Mouse (Mus musculus) cerebellum, postnatal 10 days (tissue): Measurements from ENCODE around the gene Sbk2.
A peak's percentile ranks its signal among the peaks of the same experiment; 100 is the strongest.

Experiments
- DNase-seq, 2 experiments: peaks; one replicate each; pipeline ENCODE4 v3.0.0; 2021; ENCODE audit warnings: mixed read lengths in 2 of 2

The Sbk2 gene

GRCm38 (mm10) chr7:4950561-4951342 lies 13.5 kb downstream of the Sbk2 start:
- no peak for DNase-seq

DNA sequence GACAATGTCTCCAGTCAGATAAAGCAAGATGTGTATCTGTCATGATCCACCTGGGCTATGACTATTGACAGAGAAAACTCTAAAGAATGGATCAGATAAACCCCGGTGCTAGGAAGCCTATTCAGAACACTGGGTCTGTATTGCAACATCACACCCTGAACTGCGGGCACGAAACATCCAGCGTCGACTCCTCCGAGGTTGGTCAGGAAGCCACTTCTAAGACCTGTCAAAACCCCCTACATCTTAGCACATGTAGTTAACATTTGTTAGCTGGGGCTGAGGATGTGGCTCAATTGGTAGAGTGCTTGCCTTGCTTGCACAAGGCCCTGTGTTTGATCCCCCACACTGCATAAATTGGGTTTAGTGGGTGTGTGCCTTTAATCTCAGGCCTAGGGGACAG lies 15.8 kb downstream of the Sbk2 start:
- no peak for DNase-seq

- DNase-seq = peak; percentile 45 to 60
Measured at GRCm38 (mm10) chr7:4947855-4948254, 16.4 kb downstream of the Sbk2 start.

DNA sequence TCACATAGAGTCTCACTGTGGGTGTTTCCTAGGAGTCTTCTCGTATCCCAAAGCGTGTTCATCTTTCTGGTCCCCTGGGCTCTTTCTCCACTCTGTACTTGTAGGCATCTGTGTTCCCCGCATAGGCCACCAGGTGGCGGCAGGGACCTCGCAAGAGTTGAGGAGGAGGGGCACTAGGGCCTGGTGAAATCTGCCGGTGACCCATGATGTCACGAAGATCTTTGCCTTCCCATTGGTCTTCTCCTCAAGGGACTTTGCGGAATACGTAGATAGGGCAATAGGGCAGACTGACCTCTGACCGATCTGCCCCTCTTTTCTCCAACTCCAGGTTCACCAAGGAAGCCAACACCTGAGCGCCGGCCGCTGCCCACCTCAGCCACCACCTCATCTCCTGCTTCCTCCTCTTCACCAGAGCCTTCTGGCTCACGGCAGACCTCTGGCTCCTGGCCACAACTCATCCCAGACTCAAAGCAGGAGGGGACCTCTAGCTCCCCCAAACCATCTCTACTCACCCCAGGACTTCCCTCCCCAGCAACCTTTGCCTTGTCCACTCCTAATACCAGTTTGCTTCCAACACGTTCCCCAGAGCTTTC lies 20.9 kb downstream of the Sbk2 start:
- DNase-seq = peak; percentile 96 to 98

- no peak for DNase-seq
Measured at GRCm38 (mm10) chr7:4942673-4943072, 21.5 kb downstream of the Sbk2 start.

DNA sequence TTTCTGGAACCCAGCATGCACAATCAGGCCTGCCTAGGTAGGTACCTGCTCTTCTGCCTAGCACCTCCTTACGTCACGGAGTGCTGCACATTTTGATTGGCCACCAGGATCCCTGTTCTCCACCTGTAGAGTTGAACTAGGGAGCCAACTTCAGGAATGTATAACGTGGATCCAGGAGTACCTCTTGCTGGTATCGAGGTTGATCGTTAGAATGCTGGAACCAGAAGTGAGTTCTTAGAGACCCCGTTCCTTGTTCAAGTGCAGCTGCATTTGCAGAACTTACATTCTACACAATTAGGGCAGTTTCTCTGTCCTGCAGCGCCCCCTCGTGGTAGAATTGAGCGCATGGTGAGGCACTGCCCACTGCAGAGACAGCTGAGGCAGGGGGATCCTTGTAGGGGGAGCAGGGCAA lies 24.1 kb downstream of the Sbk2 start:
- DNase-seq = peak; percentile 87 to 89

DNA sequence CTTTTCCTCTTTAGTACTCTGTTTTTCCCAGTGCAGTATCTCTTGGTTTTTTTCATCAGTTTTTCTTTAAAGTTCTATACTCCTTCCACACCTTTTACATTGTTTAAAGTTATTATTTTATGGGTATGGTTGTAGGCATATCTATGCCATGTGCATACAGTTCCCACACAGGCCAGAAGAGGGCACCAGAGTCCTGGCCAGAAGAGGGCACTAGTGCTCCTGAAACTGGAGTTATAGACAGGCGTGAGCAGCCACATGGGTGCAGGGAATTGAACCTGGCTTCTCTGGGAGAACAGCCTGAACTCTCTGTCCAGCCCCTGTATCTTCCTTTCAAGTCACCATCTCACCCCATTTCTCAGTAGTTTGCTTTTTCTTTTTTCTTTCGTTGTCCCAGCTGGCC lies 25.8 kb downstream of the Sbk2 start:
- DNase-seq = peak; percentile 88 to 90

- no peak for DNase-seq
Measured at GRCm38 (mm10) chr7:4937392-4937791, 26.8 kb downstream of the Sbk2 start.

DNA sequence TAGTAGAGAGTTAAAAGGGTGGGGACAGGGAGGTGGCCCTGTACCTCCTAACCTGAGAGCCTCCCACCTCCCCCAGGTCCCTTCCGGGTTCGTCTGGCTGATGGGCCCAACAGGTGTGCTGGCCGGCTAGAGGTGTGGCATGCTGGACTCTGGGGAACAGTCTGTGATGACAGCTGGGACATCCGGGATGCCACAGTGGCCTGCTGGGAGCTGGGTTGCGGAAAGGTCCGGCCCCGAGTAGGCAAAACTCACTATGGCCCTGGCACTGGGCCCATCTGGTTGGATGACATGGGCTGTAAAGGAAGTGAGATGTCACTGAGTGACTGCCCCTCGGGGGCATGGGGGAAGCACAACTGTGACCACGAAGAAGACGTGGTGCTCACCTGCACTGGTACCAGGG lies 27.4 kb downstream of the Sbk2 start:
- no peak for DNase-seq

- no peak for DNase-seq
Measured at GRCm38 (mm10) chr7:4934160-4934914, 29.9 kb downstream of the Sbk2 start.

DNA sequence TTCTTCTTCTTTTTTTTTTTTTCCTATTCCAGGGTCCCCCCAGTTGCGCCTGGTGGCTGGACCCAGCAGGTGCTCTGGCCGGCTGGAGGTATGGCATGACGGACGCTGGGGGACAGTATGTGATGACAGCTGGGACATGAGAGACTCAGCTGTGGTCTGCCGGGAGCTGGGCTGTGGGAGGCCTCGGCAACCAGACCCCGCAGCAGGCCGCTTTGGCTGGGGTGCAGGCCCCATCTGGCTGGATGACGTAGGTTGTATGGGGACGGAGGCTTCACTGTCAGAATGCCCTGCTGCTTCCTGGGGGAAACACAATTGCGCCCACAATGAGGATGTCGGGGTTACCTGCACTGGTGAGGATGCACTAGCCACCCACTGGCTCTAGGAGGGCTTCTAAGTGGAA lies 31.1 kb downstream of the Sbk2 start:
- DNase-seq = peak; percentile 48 to 64

GRCm38 (mm10) chr7:4928323-4928722 lies 35.9 kb downstream of the Sbk2 start:
- no peak for DNase-seq

DNA sequence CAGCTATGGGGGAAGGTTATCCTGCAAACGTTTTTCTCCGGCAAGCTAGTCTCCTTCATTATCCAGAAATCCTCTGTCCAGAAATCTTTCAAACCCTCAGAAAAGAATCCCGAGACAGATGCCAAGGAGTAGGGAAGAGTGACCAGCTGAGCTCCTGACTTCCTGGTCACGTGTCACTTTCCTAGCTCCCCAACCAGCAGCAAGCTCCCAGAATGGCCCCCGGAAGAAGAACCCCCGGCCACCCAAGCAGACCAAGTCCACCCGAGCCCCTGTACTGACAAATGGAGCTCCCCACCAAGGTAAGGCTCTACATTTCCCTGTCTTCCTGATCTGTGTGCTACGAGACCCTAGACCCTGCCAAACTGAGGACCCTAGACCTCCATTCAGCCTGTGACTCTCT lies 36.5 kb downstream of the Sbk2 start:
- no peak for DNase-seq

GRCm38 (mm10) chr7:4926849-4927248 lies 37.4 kb downstream of the Sbk2 start:
- DNase-seq = no peak

- DNase-seq = peak; percentile 58 to 72
Measured at GRCm38 (mm10) chr7:4925441-4926381, 38.5 kb downstream of the Sbk2 start, which contains the start of gene Ssc5d. Ssc5d (plus strand) TSS chr7:4925785.

GRCm38 (mm10) chr7:4924891-4925301 lies 39.3 kb downstream of the Sbk2 start:
- DNase-seq = no peak

DNA sequence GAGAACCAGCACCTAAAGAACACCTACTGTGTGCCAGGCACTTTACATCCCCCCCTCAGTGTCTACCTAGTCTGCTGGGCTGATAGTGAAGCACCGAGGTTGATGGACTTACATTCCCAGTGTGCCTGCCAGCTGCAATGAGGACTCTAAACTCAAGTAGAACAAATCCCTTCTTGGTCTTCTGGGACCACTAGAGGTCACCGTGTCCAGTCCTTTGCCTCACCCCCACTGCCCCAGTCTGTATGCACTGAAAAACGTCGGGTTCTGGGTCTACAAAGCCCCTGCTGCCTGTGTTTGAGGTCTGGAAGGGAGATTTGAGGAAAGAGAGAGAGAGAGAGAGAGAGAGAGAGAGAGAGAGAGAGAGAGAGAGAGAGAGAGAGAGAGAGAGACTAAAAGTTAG lies 39.7 kb downstream of the Sbk2 start:
- no peak for DNase-seq

GRCm38 (mm10) chr7:4923586-4924364 lies 40.4 kb downstream of the Sbk2 start:
- DNase-seq = peak; percentile 75 to 76

DNA sequence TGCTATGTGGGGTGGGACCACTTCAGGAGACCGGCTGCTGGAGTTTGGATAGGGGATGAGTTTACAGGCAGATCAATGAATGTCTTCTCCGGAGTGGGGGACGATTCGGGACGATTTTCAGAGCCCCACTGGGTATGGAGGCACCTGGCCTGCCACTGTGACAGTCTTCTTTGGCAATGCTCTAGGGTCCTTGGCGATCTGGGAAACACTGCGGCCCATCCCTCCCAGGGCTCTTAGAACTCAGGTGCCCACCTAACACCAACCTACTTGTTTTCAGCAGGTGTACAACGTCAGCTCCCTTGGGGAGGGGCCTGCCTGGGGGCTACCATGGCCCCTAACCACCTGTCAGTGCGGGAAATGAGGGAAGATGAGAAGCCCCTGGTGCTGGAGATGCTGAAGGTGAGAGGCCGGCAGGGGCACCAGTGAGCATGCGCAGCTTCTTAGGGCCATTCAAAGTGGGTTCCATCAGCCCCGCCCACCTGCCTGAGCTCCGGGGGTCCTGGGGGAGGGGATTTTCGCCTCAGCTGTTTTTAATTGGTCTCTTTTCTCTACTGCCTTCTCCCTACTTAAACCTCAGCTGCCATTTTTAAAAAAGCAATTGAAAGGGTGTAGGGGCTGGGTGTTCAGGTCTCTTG lies 41.2 kb downstream of the Sbk2 start:
- DNase-seq = peak; percentile 94

DNA sequence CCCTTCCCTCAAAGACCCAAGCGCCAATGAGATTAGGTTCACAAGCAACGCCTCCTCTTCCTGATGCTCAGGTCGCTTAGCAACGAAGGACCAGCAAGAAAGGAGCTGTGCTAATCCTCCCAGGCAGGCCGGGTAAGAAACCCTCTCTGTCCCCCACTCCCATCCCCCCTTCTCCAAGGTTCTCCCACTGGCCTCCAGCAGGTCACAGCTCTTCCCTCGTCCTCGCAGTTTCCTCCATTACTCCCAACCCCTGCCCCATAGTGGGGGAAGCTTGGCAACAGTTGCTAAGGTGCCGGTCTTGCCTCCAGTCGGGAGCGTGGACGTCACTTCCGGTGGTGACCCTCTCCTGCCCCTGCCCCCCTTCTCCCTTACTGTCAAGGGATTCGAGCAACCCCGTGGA lies 41.7 kb downstream of the Sbk2 start:
- peak; percentile 94 for DNase-seq

DNA sequence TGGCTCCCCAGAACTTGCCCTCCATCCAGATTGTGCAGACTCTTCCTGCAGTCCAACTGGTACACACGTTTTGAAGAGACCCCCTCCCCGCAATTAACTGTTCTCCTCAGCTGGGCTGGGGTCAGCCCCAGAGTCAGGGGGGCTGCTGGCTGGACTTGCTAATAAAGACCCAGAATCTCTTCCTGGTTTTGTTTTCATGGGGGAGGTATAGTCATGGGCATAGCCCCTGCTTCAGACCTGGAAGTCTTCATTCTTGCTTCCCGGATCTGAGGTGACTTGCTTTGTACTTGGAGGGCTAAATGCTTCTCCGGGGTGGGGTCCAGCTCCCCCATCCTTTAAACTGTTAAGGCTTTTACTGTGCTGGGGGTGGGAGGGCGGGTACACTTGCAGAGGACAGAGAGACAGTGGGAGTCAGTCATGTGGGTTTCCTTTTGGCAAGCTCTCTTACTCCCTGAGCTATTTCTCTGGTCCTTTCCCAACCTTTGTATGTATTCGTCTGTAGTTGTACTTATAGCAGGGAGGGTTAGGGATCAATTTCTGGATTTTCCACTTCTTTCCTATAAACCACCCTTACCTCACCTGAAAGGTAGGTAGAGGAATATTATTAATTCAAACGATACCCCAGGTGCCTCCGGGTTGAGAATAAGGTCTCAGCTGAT lies 42.3 kb downstream of the Sbk2 start, which contains the start of gene Nat14:
Gene Nat14, plus strand, starts transcription at position 205 of the 659 bp plus-strand sequence.
- peak in 1 of 2 experiments; percentile 14 for DNase-seq
